Mouse (Mus musculus) CH12.LX (cell line): ENCODE data around the gene Gm37240. TPM values are rescaled to one million over a fixed set of nuclear protein-coding genes. Genes with fewer than 3 reads are reported as not detected.

ENCODE experiments used
- DNase-seq: peaks from one replicate; pipeline ENCODE4 v3.0.0-alpha.2; 2013; ENCODE audit errors: extremely low read depth
- H3K27ac ChIP-seq: 2 replicates; pipeline ENCODE4 v1.5.1; 2012; ENCODE audit warnings: low read depth, mild to moderate bottlenecking, control low read depth, moderate library complexity; ENCODE audit not compliant: insufficient read depth
- H3K27me3 ChIP-seq: replicated peaks from 2 replicates; pipeline ENCODE3; 2012; ENCODE audit warnings: inconsistent platforms
- H3K36me3 ChIP-seq, 2 experiments: replicated peaks in 1 of 2; 2 replicates each; pipeline versions ENCODE3 to v1.6.1; 2012; ENCODE audit warnings: inconsistent platforms in 1 of 2, low read length in 1 of 2, mild to moderate bottlenecking in 1 of 2, mixed read lengths in 1 of 2, moderate library complexity in 1 of 2; ENCODE audit not compliant: control insufficient read depth in 1 of 2, insufficient read depth in 1 of 2
- H3K4me1 ChIP-seq, 2 experiments: 2 replicates each; pipeline ENCODE4 v1.6.1; 2012; ENCODE audit warnings: inconsistent platforms in 1 of 2, moderate library complexity in 1 of 2; ENCODE audit not compliant: insufficient read depth in 2 of 2, control insufficient read depth in 1 of 2
- H3K4me2 ChIP-seq: 2 replicates; pipeline ENCODE4 v1.6.1; 2012; ENCODE audit warnings: low read depth, mild to moderate bottlenecking, control low read depth; ENCODE audit not compliant: poor library complexity, insufficient read depth, severe bottlenecking
- H3K4me3 ChIP-seq, 3 experiments: fragments of 150-350 bp in 1 of 3; sonication (generic) in 1 of 3; replicated peaks in 1 of 3; 2 replicates each; pipeline versions ENCODE3 to v1.5.1; 2011 to 2012; ENCODE audit warnings: low read depth in 2 of 3, low read length in 2 of 3, mild to moderate bottlenecking in 2 of 3, moderate library complexity in 2 of 3, control low read depth in 1 of 3, improper control_type of control experiment in 1 of 3, inconsistent platforms in 1 of 3, mixed read lengths in 1 of 3; ENCODE audit not compliant: poor library complexity in 1 of 3
- H3K79me2 ChIP-seq: replicated peaks from 2 replicates; pipeline ENCODE4 v1.6.1; 2012; ENCODE audit warnings: mild to moderate bottlenecking, moderate library complexity; ENCODE audit not compliant: control insufficient read depth, poor library complexity, insufficient read depth, severe bottlenecking; ENCODE audit errors: extremely low read depth
- H3K9ac ChIP-seq: 2 replicates; pipeline ENCODE4 v1.6.1; 2012; ENCODE audit warnings: low read depth, mild to moderate bottlenecking, control low read depth, moderate library complexity; ENCODE audit not compliant: insufficient read depth
- H3K9me3 ChIP-seq: replicated peaks from 2 replicates; pipeline ENCODE3; 2012; ENCODE audit warnings: low read length, inconsistent platforms, mixed read lengths
- BHLHE40 ChIP-seq: IDR thresholded peaks from 2 replicates; pipeline ENCODE4 v1.6.1; 2011; ENCODE audit warnings: mild to moderate bottlenecking, low read depth, low read length, improper control_type of control experiment
- CHD2 ChIP-seq: IDR thresholded peaks from 2 replicates; pipeline ENCODE4 v1.6.1; 2011; ENCODE audit warnings: low read length, improper control_type of control experiment
- CTCF ChIP-seq, 2 experiments: IDR thresholded peaks in 1 of 2; conservative IDR thresholded peaks in 1 of 2; 2 replicates each; pipeline ENCODE4 v1.5.1; 2011 to 2012; ENCODE audit warnings: low read depth in 2 of 2, low read length in 2 of 2, improper control_type of control experiment in 1 of 2, inconsistent platforms in 1 of 2, mild to moderate bottlenecking in 1 of 2, moderate library complexity in 1 of 2
- E2F4 ChIP-seq: IDR thresholded peaks from 2 replicates; pipeline ENCODE4 v1.6.1; 2011; ENCODE audit warnings: low read depth, low read length, improper control_type of control experiment; ENCODE audit not compliant: insufficient replicate concordance
- EP300 ChIP-seq: IDR thresholded peaks from 2 replicates; pipeline ENCODE4 v1.6.1; 2011; ENCODE audit warnings: low read length, improper control_type of control experiment
- HCFC1 ChIP-seq: IDR thresholded peaks from 2 replicates; pipeline ENCODE4 v1.6.1; 2012; ENCODE audit warnings: low read depth, mild to moderate bottlenecking, inconsistent platforms, low read length, improper control_type of control experiment
- JUND ChIP-seq: conservative IDR thresholded peaks from 2 replicates; pipeline ENCODE4 v1.6.1; 2011; ENCODE audit warnings: low read depth, low read length, improper control_type of control experiment
- MAZ ChIP-seq: IDR thresholded peaks from 2 replicates; pipeline ENCODE4 v1.6.1; 2012; ENCODE audit warnings: low read depth, mild to moderate bottlenecking, inconsistent platforms, low read length, improper control_type of control experiment, moderate library complexity
- MEF2A ChIP-seq: IDR thresholded peaks from 2 replicates; pipeline ENCODE4 v1.6.1; 2014; ENCODE audit warnings: low read depth, mild to moderate bottlenecking, inconsistent platforms, low read length, improper control_type of control experiment, borderline replicate concordance
- NRF1 ChIP-seq: IDR thresholded peaks from 2 replicates; pipeline ENCODE4 v1.6.1; 2014; ENCODE audit warnings: low read depth, mild to moderate bottlenecking, inconsistent platforms, low read length, improper control_type of control experiment, moderate library complexity
- RAD21 ChIP-seq: IDR thresholded peaks from 2 replicates; pipeline ENCODE4 v1.6.1; 2011; ENCODE audit warnings: low read depth, mild to moderate bottlenecking, low read length, improper control_type of control experiment, moderate library complexity
- RCOR1 ChIP-seq: conservative IDR thresholded peaks from 2 replicates; pipeline ENCODE4 v1.6.1; 2012; ENCODE audit warnings: low read depth, mild to moderate bottlenecking, inconsistent platforms, low read length, improper control_type of control experiment
- SIN3A ChIP-seq: IDR thresholded peaks from 2 replicates; pipeline ENCODE4 v1.6.1; 2012; ENCODE audit warnings: low read length, improper control_type of control experiment, inconsistent platforms
- SMC3 ChIP-seq: IDR thresholded peaks from 2 replicates; pipeline ENCODE4 v1.6.1; 2011; ENCODE audit warnings: low read depth, low read length, improper control_type of control experiment
- TCF12 ChIP-seq: IDR thresholded peaks from 2 replicates; pipeline ENCODE4 v1.6.1; 2014; ENCODE audit warnings: low read depth, mild to moderate bottlenecking, inconsistent platforms, low read length, improper control_type of control experiment
- UBTF ChIP-seq: IDR thresholded peaks from 2 replicates; pipeline ENCODE4 v1.6.1; 2012; ENCODE audit warnings: low read depth, mild to moderate bottlenecking, inconsistent platforms, low read length, improper control_type of control experiment, moderate library complexity
- USF1 ChIP-seq: IDR thresholded peaks from 2 replicates; pipeline ENCODE4 v1.6.1; 2014; ENCODE audit warnings: low read depth, mild to moderate bottlenecking, inconsistent platforms, low read length, improper control_type of control experiment
- USF2 ChIP-seq: conservative IDR thresholded peaks from 2 replicates; pipeline ENCODE4 v1.6.1; 2011; ENCODE audit warnings: low read depth, low read length, improper control_type of control experiment
- ZKSCAN1 ChIP-seq: IDR thresholded peaks from 2 replicates; pipeline ENCODE4 v1.6.1; 2012; ENCODE audit warnings: low read depth, inconsistent platforms, low read length, improper control_type of control experiment, borderline replicate concordance
- ZMIZ1 ChIP-seq: IDR thresholded peaks from 2 replicates; pipeline ENCODE4 v1.6.1; 2012; ENCODE audit warnings: low read depth, mild to moderate bottlenecking, inconsistent platforms, low read length, improper control_type of control experiment
- dilution Hi-C: fragments of 300-500 bp; cut with MboI; formaldehyde crosslinking; loops from 2 replicates; pipeline ENCODE4 v1.14.3; 2020; ENCODE audit warnings: low sequenced_read_pairs; ENCODE audit not compliant: extremely low pct_unique_long_range_greater_than_20kb, extremely low pct_ligation_motif_present
- in situ Hi-C: fragments of 300-500 bp; cut with MboI; formaldehyde crosslinking; loops from 3 replicates; pipeline ENCODE4 v1.14.3; 2019; ENCODE audit warnings: low sequenced_read_pairs, low pct_ligation_motif_present, low pct_unique_long_range_greater_than_20kb, mixed read lengths
- polyA plus RNA-seq: library from polyadenylated mRNA; unstranded; fragments of >175 nt; gene quantifications from 2 replicates; pipeline ENCODE4 v1.2.1, GENCODE M21; 2012; ENCODE audit warnings: low read depth; ENCODE audit not compliant: insufficient read length
- total RNA-seq, 2 experiments: library from RNA; depleted of rRNA; stranded (reverse); fragments of 300-350 nt in 1 of 2; fragments of >200 nt in 1 of 2; gene quantifications; 2 replicates each; pipeline ENCODE4 v1.2.3; 2012 to 2014

Gm37240 gene
- total and polyA plus RNA-seq, 3 experiments = 0.08 to 0.19 (median 0.14) TPM

DNA sequence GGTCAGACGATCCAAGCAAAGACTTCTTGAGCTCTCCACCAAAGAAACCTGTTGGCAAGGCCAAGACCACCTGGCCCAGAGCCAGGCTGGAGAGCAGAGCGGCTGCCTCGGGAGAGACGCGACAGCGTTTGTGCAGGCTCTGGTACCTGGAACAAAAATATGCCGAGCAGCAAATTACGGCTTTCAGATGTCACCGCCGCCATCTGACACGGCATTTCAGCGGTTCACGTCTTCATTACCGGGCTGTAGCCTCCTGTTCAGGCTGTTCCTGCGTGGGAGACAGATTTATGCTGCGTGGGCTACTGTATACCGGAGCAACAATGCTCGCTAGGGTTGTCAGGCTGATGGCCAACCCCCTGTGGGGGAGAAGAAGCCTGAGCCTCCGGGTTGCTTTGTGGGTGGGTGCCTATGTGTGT lies 700.6 kb downstream of the Gm37240 start:
- no peak overlapping the region for H3K9ac ChIP-seq
- H3K27me3 ChIP-seq = no peaks in the 10 kb centered on the region
- H3K27ac ChIP-seq = no peak overlapping the region
- H3K4me2 ChIP-seq = no peak overlapping the region
- no peaks in the 10 kb centered on the region for H3K79me2 ChIP-seq
- no peak for DNase-seq
- H3K9me3 ChIP-seq = no peaks in the 10 kb centered on the region
- in situ Hi-C loops (no loop called here), dilution Hi-C loops (no loop called here)
- TF ChIP-seq RAD21 = no peak
- no peak for TF ChIP-seq BHLHE40
- TF ChIP-seq TCF12 = no peak
- no peak for TF ChIP-seq MEF2A
- no peak for TF ChIP-seq ZMIZ1
- TF ChIP-seq NRF1 = no peak
- TF ChIP-seq JUND = no peak
- TF ChIP-seq MAZ = no peak
- TF ChIP-seq SIN3A = no peak
- peaks cover 2 to 9% of the 10 kb centered on the region in 2 experiments; a peak in 1 of 4 replicates for H3K4me1 ChIP-seq
- no peaks in the 10 kb centered on the region for H3K36me3 ChIP-seq
- H3K4me3 ChIP-seq = no peak overlapping the region

DNA sequence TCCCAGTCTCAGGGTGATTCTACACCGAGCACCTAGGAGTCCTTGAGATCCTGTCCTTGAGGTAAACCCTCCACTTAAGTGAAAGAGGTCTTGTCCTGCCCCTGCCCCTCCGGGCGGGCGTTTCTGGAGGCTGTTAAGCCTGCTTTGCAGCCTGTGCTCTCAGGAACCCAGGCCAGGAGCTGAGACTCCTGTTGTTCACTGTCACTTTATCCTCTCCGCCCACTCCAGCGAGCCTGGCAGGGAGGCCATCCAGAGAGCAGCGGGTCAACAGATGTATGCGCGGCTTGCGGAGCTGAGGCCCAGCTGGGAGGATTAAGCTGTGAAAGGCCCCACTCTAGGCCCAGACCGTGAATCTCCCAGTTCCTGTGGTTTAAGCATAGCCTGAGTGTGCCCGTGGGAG lies 701.5 kb downstream of the Gm37240 start:
- H3K36me3 ChIP-seq = no peaks in the 10 kb centered on the region
- H3K4me3 ChIP-seq = no peak overlapping the region
- DNase-seq = no peak

DNA sequence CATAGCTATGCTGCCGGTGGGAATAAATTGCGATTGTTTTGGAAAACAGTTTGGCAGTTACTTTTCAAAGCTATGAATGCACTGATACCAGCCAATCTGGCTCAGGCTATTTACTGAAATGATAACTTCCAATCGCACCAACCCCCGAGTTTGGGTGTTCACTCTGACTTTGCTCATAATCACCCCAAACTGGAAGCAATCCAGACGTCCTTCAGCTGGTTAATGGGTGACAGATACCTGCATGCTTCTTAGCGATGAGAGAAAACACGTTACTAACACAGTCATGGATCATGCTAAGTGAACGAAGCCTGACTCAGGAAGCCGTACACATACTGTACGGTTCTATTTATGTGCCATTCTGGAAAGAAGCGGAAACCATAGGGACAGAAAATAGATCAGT lies 702.4 kb downstream of the Gm37240 start:
- no peaks in the 10 kb centered on the region for H3K27me3 ChIP-seq
- H3K4me1 ChIP-seq = peaks cover 2 to 9% of the 10 kb centered on the region in 2 experiments; a peak in 1 of 4 replicates
- in situ Hi-C loops (no loop called here), dilution Hi-C loops (no loop called here)
- H3K79me2 ChIP-seq = no peaks in the 10 kb centered on the region
- no peak overlapping the region for H3K4me3 ChIP-seq
- no peaks in the 10 kb centered on the region for H3K9me3 ChIP-seq
- TF ChIP-seq JUND (no peak), BHLHE40 (no peak), E2F4 (no peak), UBTF (no peak), USF1 (no peak), ZKSCAN1 (no peak), CHD2 (no peak), CTCF (conservative IDR thresholded peaks at IDR 0.05 in 1 of 2, IDR thresholded peaks at IDR 0.05 in 1 of 2; ENCODE audit: low read depth in 2 of 2, low read length in 2 of 2) (no peak), HCFC1 (no peak), RAD21 (no peak), USF2 (no peak), SMC3 (no peak), RCOR1 (no peak)
- no peak for DNase-seq
- H3K4me2 ChIP-seq = no peak overlapping the region
- no peaks in the 10 kb centered on the region for H3K36me3 ChIP-seq
- no peak overlapping the region for H3K27ac ChIP-seq
- H3K9ac ChIP-seq = no peak overlapping the region

More for the DNA sequence above, 701.5 kb downstream of the Gm37240 start:
- Histone ChIP-seq H3K27me3 (no peaks in the 10 kb centered on the region), H3K79me2 (no peaks in the 10 kb centered on the region), H3K9me3 (no peaks in the 10 kb centered on the region), H3K4me2 (no peak overlapping the region), H3K27ac (no peak overlapping the region), H3K9ac (no peak overlapping the region), H3K4me1 (peaks cover 2 to 9% of the 10 kb centered on the region in 2 experiments; a peak in 1 of 4 replicates)
- TF ChIP-seq SIN3A (no peak), EP300 (no peak), CTCF (conservative IDR thresholded peaks at IDR 0.05 in 1 of 2, IDR thresholded peaks at IDR 0.05 in 1 of 2; ENCODE audit: low read depth in 2 of 2, low read length in 2 of 2) (no peak)
- in situ Hi-C loops = no loop called here
- dilution Hi-C loops = no loop called here
